Mouse (Mus musculus) CH12F3 (cell line): Measurements from ENCODE around the gene AI481877.
"Not testable (repeated sequence)": the region's sequence is repeated elsewhere in the genome, so short reads cannot be mapped to it uniquely, and the experiment has no call there.

Experiments
- in situ Hi-C: fragments of 300-500 bp; cut with MboI; formaldehyde crosslinking; loops from 2 replicates; pipeline ENCODE4 v1.14.3; 2020; ENCODE audit warnings: low sequenced_read_pairs

AI481877 gene

DNA sequence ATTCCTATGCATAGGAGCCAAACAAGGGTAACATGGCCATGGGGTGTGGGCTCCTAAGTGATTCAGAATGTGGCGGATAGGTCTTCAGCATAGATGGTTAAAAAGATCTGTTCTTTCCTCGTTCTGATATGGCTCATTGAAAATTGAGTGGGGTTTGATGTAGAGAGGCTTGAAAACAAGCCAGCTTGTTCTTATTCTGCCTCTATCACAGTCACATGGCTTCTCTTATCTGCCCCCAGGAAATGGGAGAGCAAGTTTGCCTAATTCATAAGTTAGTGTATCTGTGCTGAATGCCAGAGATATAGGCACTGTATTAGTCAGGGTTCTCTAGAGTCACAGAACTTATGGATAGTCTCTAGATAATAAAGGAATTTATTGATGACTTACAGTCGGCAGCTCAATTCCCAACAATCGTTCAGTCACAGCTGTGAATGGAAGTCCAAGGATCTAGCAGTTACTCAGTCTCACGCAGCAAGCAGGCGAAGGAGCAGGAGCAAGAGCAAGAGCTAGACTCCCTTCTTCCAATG, at the start of gene AI481877:
Gene AI481877 (minus strand): TSS at position 477 of the 527 bp plus-strand sequence.
- in situ Hi-C loops: not testable (repeated sequence)

DNA sequence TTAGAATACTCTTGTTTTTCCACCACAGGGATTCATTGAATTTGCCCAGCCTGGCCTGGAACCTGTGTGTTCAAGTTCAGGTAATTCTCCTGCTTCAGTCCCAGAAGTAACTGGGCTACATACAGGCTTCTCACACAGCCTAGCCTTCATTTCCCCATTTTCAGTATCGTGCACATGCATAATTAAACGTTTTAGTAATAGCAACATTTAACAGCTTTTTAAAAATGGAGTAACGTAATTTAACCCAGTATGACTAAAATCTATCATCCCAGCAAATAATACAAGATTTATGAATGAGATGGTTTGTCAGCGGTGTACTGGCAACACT, 49.7 kb upstream of the AI481877 start:
- in situ Hi-C loops: no loop called here

DNA sequence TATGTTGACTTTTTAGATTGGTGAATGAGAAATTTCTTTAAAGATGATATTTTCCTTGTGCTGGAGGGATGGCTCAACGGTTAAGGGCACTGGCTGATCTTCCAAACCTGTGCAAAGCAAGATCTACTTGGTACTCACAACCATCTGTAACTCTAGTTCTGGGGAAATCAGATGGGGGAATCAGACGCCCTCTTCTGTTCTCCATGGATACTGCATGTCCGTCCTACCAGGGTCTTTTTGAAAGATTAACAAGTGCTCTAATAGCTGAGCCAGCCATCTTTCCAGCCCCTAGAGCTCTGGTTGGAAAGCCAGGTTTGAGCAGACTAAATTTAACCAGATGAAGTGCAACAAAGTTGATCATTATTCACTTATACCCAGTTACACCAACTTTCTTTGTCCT, 48.5 kb upstream of the AI481877 start:
- in situ Hi-C loops: no loop called here

DNA sequence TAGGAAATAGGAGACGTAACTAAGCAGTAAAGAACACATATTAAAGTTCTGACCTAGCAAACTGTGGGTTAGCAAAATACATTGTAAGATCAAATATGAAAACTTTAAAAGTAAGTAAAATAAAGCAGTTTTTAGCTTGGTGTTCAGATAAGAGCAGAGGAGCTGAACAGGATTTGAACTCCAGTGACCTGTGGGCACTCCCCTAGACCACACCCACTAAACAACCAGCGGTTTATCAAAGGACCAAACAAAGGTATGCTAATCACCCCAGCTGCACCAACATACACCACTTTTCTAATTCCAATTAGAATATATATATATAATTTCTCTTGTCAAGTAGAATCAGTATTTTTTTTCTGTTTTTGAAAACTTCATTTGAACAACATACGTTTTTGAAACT, 46.9 kb upstream of the AI481877 start:
- in situ Hi-C loops: no loop called here

DNA sequence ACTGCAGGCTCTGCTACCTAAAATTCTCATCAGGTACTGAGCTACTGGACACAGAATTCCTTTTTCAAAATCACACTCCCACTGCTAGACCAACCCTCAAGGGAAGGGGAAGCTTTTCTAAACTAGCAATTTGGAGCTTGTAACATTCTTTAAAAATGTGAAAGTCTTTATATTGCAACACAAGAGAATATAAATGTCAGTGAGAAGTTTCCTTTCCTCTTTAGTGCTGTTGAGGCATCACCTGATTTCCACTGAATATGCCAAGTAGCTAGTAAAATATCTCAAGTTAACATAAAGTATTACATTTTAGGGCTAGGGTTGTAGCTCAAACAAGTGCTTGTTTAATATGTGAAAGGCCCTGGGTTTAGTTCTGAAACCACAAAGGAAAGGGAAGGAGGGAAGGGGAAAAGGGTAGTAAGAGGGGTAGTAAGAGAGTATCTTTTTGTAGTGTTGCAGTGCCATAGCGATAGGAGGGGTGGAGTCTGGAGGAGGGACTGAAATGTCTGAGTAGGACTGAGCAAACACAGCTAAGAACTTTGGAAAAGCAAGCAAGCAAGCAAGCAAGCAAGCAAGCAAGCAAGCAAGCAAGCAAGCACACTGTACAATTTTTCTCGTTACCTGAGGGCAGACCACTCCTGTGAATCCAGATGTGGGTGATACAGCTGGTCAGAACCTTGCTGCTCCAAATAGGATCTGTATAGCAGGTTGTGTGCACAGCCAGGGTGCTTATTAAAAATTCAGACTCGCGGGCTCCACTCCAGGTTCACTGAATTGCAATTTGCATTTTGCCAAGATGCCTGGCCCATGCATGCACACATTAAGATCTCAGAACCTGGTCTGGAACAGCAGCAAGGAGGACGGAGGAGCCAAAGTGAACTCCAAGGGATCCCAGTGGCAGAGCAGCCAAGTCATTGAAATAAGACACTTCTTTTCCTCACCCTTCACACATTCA, 42.8 kb upstream of the AI481877 start:
- in situ Hi-C loops: no loop called here

DNA sequence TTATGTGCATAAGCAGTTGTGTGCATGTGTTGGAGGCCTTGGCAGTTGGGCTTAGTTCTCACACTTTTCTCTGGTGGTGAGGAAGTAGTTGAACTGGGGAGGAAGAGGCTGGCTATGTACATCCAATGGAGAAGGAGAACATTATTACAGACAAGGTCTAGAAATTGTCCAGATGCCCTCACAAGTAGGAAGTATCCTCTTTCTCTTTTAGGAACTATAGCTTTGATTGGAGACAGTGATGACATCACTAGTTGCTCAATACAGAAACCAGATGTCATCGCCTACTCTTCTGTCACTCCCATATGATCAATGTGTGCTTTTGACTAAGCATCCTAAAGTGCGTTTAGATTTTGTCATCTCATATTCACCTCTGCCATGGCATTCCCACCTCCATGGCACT, 38.8 kb upstream of the AI481877 start:
- in situ Hi-C loops: no loop called here

DNA sequence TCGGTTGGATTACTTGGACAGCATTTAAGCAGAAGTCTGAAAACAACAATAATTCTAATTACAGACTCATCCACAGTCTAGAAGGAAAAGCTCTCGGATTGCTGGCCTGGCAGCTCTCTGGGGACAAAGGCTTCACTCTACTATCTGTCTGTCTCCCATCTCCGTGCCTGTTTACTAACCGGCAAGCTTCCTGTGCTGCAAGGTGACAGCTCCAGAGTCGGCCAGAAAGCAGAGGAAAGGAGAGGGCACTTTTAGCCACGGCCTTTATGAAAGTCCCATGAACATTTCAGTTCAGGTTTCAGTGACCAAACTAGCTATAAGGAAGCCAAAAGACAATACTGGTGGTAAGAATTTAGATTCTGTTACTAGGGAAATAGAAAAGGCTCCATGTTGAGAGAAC, 37.1 kb upstream of the AI481877 start:
- in situ Hi-C loops: no loop called here

DNA sequence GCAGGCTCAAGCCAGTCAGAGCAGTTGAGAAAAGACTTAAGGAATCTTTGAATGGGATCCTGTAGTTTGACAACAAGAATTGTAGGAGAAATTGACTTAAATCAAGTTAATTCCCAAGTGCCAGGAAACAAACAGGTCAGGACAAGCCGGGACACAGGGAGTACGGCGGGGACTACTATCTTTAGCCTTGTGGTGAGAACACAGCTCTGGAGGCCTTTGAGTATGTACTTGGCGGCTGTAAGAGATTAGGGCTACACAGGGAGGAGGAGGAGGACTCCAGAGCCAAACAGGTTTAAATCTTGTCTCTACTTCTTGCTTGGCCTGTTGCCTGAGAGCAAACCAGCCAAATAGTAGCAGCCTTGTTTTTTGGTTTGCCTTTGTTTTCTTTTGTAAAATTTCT, 36.2 kb upstream of the AI481877 start:
- in situ Hi-C loops: no loop called here

DNA sequence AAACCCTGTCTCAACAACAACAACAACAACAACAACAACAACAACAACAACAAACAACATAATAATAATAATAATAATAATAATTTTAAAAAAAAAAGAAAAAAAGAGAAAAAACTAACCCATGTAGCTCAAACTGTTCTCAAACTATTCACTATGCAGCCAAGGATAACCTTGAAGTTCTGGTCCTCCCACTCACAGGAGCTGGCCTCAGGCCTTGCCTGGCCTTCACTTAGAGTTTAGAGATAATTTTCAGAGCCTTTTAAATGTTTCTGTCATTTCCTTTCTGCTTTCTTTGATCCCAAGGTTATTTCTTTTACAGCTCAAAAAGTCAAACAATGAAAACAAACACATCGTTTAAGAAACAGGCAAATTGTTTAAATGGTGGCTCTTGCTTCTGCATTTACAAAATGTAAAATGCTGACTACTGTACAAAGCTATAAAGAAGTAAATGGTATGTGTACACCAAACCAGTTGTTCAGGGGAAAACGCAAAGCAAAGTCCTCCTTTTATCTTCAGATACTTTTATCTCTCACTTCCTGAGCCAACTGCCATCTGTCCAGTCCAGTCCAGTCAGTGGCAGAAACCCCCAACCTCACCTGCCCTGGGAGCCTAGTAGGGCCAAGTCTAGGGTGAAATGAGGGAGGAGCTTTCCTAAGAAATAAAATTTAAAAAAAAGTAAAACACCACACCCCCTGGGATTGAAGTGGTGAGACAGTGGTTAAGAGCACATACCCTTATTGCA, 34.6 kb upstream of the AI481877 start:
- in situ Hi-C loops: no loop called here

DNA sequence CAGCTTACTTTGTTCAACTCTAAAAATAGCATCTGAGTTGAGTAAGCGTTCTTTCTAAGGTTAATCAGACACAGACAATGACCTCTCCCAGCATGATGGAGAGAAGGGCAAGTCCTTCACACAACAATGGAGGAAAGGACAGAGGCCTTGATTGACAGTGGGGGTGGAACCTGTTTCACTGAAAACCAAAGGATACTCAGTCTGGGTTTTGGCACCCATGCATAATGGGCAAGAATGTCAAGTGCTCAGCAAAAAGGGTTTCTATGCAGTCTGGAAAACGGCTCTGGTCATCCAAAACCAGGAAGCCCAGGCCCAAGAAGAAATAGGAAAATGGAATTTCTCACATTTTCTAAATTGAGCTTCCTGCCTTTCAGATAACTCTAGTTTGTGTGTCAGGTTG, 33.8 kb upstream of the AI481877 start:
- in situ Hi-C loops: no loop called here

DNA sequence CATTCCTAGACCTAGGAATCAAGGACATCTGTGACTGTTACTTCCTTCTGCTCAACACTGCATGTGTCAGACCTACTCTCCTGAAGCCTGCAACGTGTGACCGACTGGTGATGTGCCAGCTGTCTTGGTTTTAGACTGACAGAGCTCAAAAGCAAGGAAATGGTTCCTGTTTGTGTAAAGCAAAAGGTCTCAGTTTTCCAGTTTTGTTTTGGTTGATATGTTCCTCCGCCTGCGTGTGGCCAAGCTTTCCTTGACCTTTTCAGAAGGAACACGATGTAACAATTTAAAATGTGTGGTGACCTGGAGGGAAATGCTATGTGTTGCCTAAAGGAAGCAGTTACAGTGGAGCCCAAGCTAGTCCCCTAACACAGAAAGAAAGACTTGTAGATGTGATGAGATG, 31.2 kb upstream of the AI481877 start:
- in situ Hi-C loops: no loop called here

DNA sequence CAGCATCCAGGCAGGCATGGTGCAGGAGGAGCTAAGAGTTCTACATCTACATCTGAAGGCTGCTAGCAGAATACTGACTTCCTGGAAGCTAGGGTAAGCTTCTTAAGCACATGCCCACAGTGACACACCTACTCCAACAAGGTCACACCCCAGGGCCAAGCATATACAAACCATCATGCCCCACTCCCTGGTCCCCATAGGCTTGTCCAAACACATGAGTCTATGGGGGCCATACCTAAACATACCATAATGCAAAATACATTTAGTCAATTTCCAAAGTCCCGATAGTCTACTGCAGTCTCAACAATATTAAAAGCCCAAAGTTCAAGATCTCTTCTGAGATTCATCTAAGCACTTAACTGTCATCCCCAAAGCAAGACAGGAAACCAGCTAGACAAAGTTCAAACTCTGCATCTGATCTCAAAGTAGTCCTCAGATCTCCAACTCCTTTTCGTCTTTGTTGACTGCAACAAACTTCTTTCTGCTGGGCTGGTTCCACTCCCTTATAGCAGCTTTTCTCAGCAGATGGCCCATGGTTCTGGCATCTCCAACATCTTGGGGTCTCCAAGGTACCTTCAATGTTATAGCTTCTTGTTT, 28.6 kb upstream of the AI481877 start:
- in situ Hi-C loops: no loop called here

DNA sequence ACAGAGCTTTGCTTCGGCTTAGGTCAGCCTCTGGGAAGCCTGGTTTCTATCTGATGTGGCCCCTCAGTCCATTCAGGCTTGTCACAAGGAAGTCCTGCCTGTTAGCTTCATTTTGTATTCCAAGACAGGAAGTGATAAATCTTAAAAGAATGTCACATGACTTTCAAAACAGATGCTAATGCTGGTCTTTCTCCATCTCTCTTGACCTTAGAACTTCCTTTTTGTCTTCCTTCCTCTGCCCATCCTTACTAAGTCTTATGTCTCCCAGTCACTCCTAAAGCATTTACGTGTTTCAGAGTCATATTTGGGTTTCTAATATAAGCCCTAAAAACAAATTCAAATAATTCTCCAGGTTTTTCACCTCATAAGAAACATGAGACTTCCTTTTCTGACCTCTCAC, 25.3 kb upstream of the AI481877 start:
- in situ Hi-C loops: no loop called here

DNA sequence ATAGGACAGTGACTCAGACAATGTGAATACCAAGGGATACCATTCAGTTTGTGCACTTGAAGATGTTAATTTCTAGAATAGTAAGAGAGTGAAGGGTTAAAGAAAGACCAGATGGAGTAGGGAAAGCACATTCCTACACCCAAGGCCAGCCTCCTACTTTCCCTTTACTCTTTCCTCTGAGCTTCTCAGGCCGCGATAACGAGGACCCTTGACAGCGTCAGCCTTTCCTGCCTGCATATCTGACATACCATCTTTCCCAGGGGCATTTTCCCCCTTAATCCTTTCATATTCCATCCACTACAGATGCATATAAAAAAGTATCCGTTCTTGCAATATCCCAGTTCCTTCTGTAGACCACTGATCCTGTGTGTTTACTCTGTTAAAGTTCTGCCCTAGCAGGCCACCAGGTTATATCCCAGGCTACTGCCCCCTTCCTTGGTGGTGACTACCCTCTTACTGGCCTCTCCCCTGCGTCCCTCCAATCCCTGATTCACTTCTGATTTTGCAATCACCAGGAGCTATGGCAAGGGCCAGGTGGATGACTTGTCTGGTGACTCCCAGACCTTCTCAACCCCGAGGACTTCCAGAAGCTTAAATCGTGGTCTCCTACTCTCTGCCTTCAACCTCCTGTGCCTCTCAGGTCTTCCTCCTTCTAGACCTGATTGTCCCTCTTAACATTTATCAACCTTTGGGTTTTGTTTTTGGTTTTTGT, 22.3 kb upstream of the AI481877 start:
- in situ Hi-C loops: no loop called here

DNA sequence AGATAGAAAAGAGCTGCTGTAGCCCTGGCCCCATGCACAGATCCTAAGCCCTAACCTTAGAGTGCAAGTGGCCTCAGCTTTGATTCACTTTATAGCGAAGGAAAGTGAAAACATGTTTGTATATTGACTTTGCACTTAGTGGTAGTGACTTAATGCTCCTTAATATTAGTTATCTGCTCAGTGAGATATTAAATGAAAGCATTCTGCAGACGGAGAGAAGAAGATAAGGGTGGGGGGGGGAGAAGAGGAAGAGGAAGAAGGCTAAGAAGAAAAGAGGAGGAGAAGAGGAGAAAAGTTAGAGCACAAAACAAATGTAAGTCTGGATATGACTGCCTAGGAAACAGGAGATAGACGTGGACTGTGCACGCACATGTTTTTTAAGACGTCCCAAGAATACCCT, 21.5 kb upstream of the AI481877 start:
- in situ Hi-C loops: no loop called here

DNA sequence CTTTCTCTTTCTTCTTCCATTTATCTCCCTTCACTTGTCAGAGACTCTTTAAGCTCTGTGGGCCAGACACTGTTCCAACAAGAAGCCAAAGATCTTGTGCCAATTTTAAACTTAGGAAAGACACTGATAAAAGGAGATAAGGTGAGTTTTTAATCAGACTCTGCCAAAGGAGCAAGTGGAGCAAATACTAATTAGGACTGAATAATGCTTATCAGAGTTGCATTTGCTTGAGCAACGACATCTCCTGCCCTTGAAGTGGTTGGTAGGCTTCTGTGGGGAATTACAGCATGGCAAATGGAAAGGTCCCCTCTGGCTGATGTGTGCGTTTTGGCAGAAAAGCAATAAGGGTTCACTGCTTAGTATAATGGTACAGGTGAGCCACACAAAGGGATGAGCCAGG, 18.9 kb upstream of the AI481877 start:
- in situ Hi-C loops: no loop called here

DNA sequence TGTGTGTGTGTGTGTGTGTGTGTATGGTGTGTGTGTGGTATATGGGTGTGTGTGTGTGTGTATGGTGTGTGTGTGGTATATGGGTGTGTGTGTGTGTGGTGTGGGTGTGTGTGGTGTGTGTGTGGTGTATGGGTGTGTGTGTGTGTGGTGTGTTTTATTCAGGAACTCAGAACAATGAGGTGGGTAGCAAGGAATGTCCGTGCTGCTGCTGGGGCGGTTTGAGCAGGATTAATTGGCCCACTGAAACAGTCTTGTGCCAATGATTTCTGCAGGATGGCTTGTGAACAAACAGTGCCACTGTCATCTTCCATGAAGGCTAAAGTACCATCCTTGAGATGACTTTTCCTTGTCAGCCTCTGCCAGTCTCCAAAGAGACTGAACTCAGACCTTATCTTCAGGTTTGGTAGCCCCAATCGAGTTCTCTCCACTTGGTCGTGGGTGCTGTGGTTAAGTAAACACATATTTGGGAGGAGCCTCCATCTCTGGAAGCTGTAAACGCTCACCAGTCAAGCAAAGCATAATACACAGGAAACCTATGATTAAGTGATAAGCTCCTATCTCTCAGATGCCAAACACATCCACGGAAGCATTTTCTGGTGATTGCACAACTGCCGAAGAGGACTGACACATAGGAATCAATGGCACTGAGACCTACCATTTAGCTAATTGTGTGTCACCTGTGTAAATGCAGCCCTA, 18.3 kb upstream of the AI481877 start:
- in situ Hi-C loops: no loop called here

DNA sequence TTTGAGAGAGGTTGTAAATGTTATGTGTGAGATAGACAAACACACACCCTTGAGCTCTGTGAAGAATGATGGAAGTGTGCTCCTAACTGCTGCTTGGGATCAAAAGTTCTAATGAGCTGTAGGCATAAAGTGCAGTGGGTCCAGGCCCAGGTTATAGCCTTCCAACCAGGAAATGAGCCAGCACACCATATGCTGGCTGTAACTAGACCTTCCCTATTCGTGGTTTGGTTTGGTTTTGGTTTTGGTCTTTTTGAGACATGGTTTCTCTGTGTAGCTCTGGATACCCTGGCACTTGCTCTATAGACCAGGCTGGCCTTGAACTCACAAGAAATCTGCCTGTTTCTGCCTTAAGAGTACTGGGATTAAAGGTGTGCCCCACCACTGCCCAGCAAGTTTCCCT, 13.2 kb upstream of the AI481877 start:
- in situ Hi-C loops: no loop called here

DNA sequence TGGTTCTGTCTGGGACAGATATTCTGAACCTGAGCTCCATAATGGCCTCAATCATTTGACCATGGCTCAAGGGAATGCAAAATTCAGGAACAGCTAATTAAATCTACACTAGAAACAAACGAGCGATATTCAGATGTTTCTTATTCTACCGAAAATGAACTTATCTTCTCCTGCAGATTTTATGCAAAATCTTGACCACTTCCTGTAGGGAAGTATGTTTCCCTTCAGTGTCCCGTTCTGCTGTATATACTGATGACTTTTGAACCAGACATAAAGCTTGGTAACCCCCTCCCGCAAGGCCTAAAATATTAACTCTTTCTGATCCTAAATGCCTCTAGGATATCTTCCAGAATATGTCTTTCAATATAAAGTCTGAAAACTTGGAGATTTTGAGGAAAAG, 12.1 kb upstream of the AI481877 start:
- in situ Hi-C loops: no loop called here

DNA sequence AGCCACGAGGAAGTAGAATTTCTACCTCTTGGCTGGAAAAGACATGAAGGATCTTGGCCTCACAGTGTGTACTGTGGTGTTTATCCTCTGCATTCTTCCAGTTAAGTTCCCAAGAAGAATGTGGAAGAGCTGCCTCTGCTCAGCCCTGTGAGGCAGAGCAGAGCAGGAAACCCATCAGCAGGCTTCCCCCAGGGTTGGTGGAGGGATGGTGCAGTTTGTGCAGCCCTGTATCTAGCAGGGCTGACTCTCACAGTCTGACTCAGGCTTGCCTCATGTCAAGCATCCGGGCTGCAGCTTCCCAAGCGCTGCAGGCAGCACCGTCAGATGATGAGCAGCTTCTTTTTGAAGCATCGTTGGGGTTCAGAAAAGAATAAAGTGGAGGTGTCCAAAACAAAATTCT, 10.3 kb upstream of the AI481877 start:
- in situ Hi-C loops: no loop called here
